Mouse (Mus musculus): ENCODE measurements around the gene H6pd. TPM values are rescaled to one million over a fixed set of nuclear protein-coding genes. Genes with fewer than 3 reads are reported as not detected.

H6pd gene
- polyA plus RNA-seq, 1 experiment, result 5.7 TPM

- H3K27ac ChIP-seq (ENCODE audit: insufficient read depth, low read length), result no peak overlapping the region
- H3K4me1 ChIP-seq (ENCODE audit: control insufficient read depth, insufficient read depth, low read length), result peaks cover under 1% of the 10 kb centered on the region; the same call in 1 of the 2 replicates
- no peak overlapping the region for H3K4me3 ChIP-seq (ENCODE audit: insufficient read depth, low read length)
- TF ChIP-seq POLR2A (IDR thresholded peaks at IDR 0.05; ENCODE audit: extremely low read depth, insufficient read depth, low read length) (no peak), CTCF (IDR thresholded peaks at IDR 0.05; ENCODE audit: extremely low read depth, insufficient read depth, low read length) (no peak)
These were observed 14.6 kb downstream of the H6pd start for GRCm38 (mm10) chr4:149994218-149994617.

GRCm38 (mm10) chr4:149992670-149993032 lies 16.2 kb downstream of the H6pd start:
- Histone ChIP-seq H3K4me3 (ENCODE audit: insufficient read depth, low read length) (no peak overlapping the region), H3K27ac (ENCODE audit: insufficient read depth, low read length) (no peak overlapping the region), H3K4me1 (ENCODE audit: control insufficient read depth, insufficient read depth, low read length) (peaks cover 2% of the 10 kb centered on the region; the same call in 1 of the 2 replicates)
- TF ChIP-seq CTCF (IDR thresholded peaks at IDR 0.05; ENCODE audit: extremely low read depth, insufficient read depth, low read length) (no peak), POLR2A (IDR thresholded peaks at IDR 0.05; ENCODE audit: extremely low read depth, insufficient read depth, low read length) (no peak)

- TF ChIP-seq POLR2A (IDR thresholded peaks at IDR 0.05; ENCODE audit: extremely low read depth, insufficient read depth, low read length) (no peak), CTCF (IDR thresholded peaks at IDR 0.05; ENCODE audit: extremely low read depth, insufficient read depth, low read length) (no peak)
- Histone ChIP-seq H3K27ac (ENCODE audit: insufficient read depth, low read length) (no peak overlapping the region), H3K4me1 (ENCODE audit: control insufficient read depth, insufficient read depth, low read length) (peaks cover 2% of the 10 kb centered on the region; the same call in 1 of the 2 replicates), H3K4me3 (ENCODE audit: insufficient read depth, low read length) (no peak overlapping the region)
These were observed 16.8 kb downstream of the H6pd start for GRCm38 (mm10) chr4:149991755-149992669.

- peaks cover 2% of the 10 kb centered on the region; the same call in 1 of the 2 replicates for H3K4me1 ChIP-seq (ENCODE audit: control insufficient read depth, insufficient read depth, low read length)
- H3K4me3 ChIP-seq (ENCODE audit: insufficient read depth, low read length), result no peak overlapping the region
- no peak overlapping the region for H3K27ac ChIP-seq (ENCODE audit: insufficient read depth, low read length)
- TF ChIP-seq POLR2A (IDR thresholded peaks at IDR 0.05; ENCODE audit: extremely low read depth, insufficient read depth, low read length) (no peak), CTCF (IDR thresholded peaks at IDR 0.05; ENCODE audit: extremely low read depth, insufficient read depth, low read length) (no peak)
These were observed 17.7 kb downstream of the H6pd start for GRCm38 (mm10) chr4:149990954-149991633.

- Histone ChIP-seq H3K4me1 (ENCODE audit: control insufficient read depth, insufficient read depth, low read length) (peaks cover 2% of the 10 kb centered on the region; the same call in 1 of the 2 replicates), H3K27ac (ENCODE audit: insufficient read depth, low read length) (no peak overlapping the region), H3K4me3 (ENCODE audit: insufficient read depth, low read length) (no peak overlapping the region)
- TF ChIP-seq POLR2A (IDR thresholded peaks at IDR 0.05; ENCODE audit: extremely low read depth, insufficient read depth, low read length) (no peak), CTCF (IDR thresholded peaks at IDR 0.05; ENCODE audit: extremely low read depth, insufficient read depth, low read length) (no peak)
These were observed 18.4 kb downstream of the H6pd start for GRCm38 (mm10) chr4:149990212-149990953.

- H3K27ac ChIP-seq (ENCODE audit: insufficient read depth, low read length), result 0 out of 2 replicates have a peak overlapping the region, but pooled peaks have one; percentile 2
- peak overlapping the region; percentile 7; the same call in 1 of the 2 replicates for H3K4me3 ChIP-seq (ENCODE audit: insufficient read depth, low read length)
- TF ChIP-seq POLR2A (IDR thresholded peaks at IDR 0.05; ENCODE audit: extremely low read depth, insufficient read depth, low read length), result no peak
- no peak for TF ChIP-seq CTCF (IDR thresholded peaks at IDR 0.05; ENCODE audit: extremely low read depth, insufficient read depth, low read length)
- peaks cover 2% of the 10 kb centered on the region; the same call in 1 of the 2 replicates for H3K4me1 ChIP-seq (ENCODE audit: control insufficient read depth, insufficient read depth, low read length)
These were observed 19.8 kb downstream of the H6pd start for GRCm38 (mm10) chr4:149988931-149989556.

GRCm38 (mm10) chr4:149988301-149988700 lies 20.5 kb downstream of the H6pd start:
- Histone ChIP-seq H3K4me1 (ENCODE audit: control insufficient read depth, insufficient read depth, low read length) (peaks cover 2% of the 10 kb centered on the region; the same call in 1 of the 2 replicates), H3K4me3 (ENCODE audit: insufficient read depth, low read length) (no peak overlapping the region), H3K27ac (ENCODE audit: insufficient read depth, low read length) (no peak overlapping the region)
- TF ChIP-seq CTCF (IDR thresholded peaks at IDR 0.05; ENCODE audit: extremely low read depth, insufficient read depth, low read length) (no peak), POLR2A (IDR thresholded peaks at IDR 0.05; ENCODE audit: extremely low read depth, insufficient read depth, low read length) (no peak)

GRCm38 (mm10) chr4:149986671-149987417 lies 22.0 kb downstream of the H6pd start:
- Histone ChIP-seq H3K4me1 (ENCODE audit: control insufficient read depth, insufficient read depth, low read length) (peaks cover 2% of the 10 kb centered on the region; the same call in 1 of the 2 replicates), H3K4me3 (ENCODE audit: insufficient read depth, low read length) (no peak overlapping the region), H3K27ac (ENCODE audit: insufficient read depth, low read length) (no peak overlapping the region)
- TF ChIP-seq CTCF (IDR thresholded peaks at IDR 0.05; ENCODE audit: extremely low read depth, insufficient read depth, low read length) (no peak), POLR2A (IDR thresholded peaks at IDR 0.05; ENCODE audit: extremely low read depth, insufficient read depth, low read length) (no peak)
